Mouse (Mus musculus) cerebellum, adult 2 months (tissue): ENCODE results near the gene Fam243. TPM values are rescaled to one million over a fixed set of nuclear protein-coding genes. Genes with fewer than 3 reads are reported as not detected.

ENCODE experiments used
- DNase-seq, 2 experiments: peaks; one replicate each; pipeline ENCODE4 v3.0.0; 2021
- H3K27ac ChIP-seq: fragments of 200-500 bp; 2 replicates; pipeline ENCODE4 v1.5.1; 2012; ENCODE audit warnings: low read length, control low read depth, inconsistent platforms; ENCODE audit not compliant: insufficient read depth
- H3K27me3 ChIP-seq: fragments of 200-500 bp; 2 replicates; pipeline ENCODE4 v1.6.1; 2012; ENCODE audit warnings: inconsistent platforms, mild to moderate bottlenecking, low read length, moderate library complexity; ENCODE audit not compliant: control insufficient read depth, insufficient read depth
- H3K4me1 ChIP-seq: fragments of 200-500 bp; 2 replicates; pipeline ENCODE4 v1.6.1; 2011; ENCODE audit warnings: low read length; ENCODE audit not compliant: control insufficient read depth, insufficient read depth
- H3K4me3 ChIP-seq: fragments of 200-500 bp; replicated peaks from 2 replicates; pipeline ENCODE3; 2011; ENCODE audit warnings: mild to moderate bottlenecking, low read depth, low read length, control low read depth; ENCODE audit not compliant: insufficient read depth
- CTCF ChIP-seq: fragments of 200-500 bp; IDR thresholded peaks from 2 replicates; pipeline ENCODE4 v1.5.1; 2011; ENCODE audit warnings: low read depth, mild to moderate bottlenecking, control low read depth, low read length, moderate library complexity, borderline replicate concordance; ENCODE audit not compliant: insufficient read depth
- POLR2A ChIP-seq: fragments of 200-500 bp; IDR thresholded peaks from 2 replicates; pipeline ENCODE4 v1.6.1; 2011; ENCODE audit warnings: low read length, control low read depth, borderline replicate concordance; ENCODE audit not compliant: insufficient read depth
- WGBS: fragments of 180-500 bp; shearing (Covaris S2); methylation state at CpG from one replicate; pipeline ENCODE4 v1.1.7; 2018; 5-methylcytosine and 5-hydroxymethylcytosine counted together
- polyA plus RNA-seq: library from polyadenylated mRNA; depleted of rRNA; stranded (reverse); fragments of >200 nt; gene quantifications from 2 replicates; pipeline ENCODE4 v1.2.3, GENCODE M21; 2012; rRNA removed

Gene Fam243
- polyA plus RNA-seq, 1 experiment: not detected

DNA sequence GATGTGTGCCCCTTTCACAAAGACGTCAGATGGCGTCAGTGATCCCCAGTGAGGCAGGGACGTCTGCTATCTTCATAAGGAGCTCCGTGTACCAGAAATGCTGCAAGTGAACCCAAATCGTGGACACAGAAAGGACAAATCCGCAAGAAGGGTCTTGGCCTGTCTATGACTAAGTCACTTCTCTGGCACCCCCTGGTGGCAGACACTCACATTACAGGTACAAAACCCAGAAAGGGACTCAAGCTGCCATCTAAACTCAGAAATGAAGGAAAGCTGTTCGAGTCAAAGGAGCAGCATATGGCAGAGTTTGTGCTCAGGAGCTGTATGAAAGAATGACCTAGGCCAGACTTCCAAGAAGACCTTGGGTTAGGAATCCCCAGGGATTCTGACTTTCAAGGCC, 34.6 kb downstream of the Fam243 start:
- 6% methylated on average over 7 of the region's 7 CpGs for WGBS
- TF ChIP-seq CTCF: peak; percentile 88
- no peak for TF ChIP-seq POLR2A
- H3K27ac ChIP-seq: no peak overlapping the region
- no peak overlapping the region for H3K4me3 ChIP-seq
- H3K4me1 ChIP-seq: no peaks in the 10 kb centered on the region
- H3K27me3 ChIP-seq: no peaks in the 10 kb centered on the region
- DNase-seq: peak; percentile 71 to 88

DNA sequence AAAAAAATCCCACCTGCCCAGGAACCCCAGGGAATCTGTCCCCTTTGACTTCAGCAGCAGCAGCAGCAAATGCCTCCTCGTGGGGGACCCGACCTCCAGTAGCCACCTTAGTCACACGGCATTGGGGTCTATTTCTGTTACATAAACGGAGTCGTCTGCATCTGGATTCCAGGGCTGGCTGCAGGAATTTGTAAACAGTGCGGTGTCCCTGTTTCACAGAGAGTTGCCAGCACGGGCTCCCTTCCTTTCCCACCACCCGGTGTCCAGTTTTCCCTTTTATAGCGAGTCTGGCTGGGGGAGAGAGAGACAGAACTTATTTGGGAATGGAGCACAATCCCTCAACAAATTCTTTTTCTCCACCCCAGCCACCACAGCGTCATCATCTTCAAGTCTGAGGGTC, 36.2 kb downstream of the Fam243 start:
- WGBS: 61% methylated on average over 10 of the region's 10 CpGs
- no peak overlapping the region for H3K27ac ChIP-seq
- no peak for TF ChIP-seq POLR2A
- no peak for TF ChIP-seq CTCF

DNA sequence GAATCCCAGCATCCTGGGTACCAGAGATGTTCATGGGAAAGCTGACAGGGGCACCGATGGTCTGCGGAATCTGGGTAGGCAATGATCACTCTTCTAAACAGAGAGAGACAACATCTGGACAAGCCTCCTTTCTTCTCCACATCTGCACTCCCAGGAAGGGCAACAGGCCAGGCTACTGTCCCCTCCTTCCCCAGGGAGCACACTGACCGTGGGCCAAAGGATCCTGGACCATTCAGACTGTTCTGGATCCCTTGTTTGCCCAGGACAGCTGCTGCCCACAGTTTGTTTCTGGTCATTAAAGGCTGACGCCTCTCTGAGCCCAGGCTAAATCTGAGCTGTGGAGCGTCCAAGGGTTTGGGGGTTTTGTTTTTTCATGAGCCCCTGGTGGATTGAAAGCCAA, 38.6 kb downstream of the Fam243 start:
- TF ChIP-seq CTCF (no peak), POLR2A (no peak)
- H3K27me3 ChIP-seq: no peaks in the 10 kb centered on the region
- H3K27ac ChIP-seq: no peak overlapping the region
- H3K4me1 ChIP-seq: no peaks in the 10 kb centered on the region
- DNase-seq: no peak
- no peak overlapping the region for H3K4me3 ChIP-seq
- 76% methylated on average over 5 of the region's 5 CpGs for WGBS

More for the DNA sequence above, 36.2 kb downstream of the Fam243 start:
- H3K27me3 ChIP-seq: no peaks in the 10 kb centered on the region
- H3K4me3 ChIP-seq: no peak overlapping the region
- no peaks in the 10 kb centered on the region for H3K4me1 ChIP-seq
- DNase-seq: no peak

DNA sequence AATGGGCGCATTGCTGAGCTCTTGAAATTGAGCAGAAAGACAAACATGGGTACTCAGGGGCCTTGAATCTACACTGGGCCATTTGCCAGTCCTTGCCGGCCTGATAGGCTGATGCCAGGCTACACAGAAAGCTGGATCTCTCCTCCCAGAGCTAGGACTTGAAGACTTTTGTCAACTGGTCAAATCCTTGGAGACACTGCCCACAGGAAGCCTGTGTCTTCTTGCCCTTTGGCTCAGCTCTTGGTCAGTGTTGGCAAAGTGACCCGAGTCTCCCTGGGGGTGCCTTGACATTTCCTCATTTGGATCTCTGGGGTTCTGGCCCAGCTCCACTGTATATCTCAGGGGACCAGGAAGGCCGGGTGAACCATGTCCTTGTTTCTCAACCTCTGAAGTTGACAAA, 45.7 kb downstream of the Fam243 start:
- TF ChIP-seq CTCF (no peak), POLR2A (no peak)
- Histone ChIP-seq H3K4me1 (peaks cover 7% of the 10 kb centered on the region), H3K27ac (no peak overlapping the region), H3K4me3 (no peak overlapping the region), H3K27me3 (no peaks in the 10 kb centered on the region)
- DNase-seq: peak; percentile 14 to 25
- WGBS: 40% methylated on average over 4 of the region's 4 CpGs

DNA sequence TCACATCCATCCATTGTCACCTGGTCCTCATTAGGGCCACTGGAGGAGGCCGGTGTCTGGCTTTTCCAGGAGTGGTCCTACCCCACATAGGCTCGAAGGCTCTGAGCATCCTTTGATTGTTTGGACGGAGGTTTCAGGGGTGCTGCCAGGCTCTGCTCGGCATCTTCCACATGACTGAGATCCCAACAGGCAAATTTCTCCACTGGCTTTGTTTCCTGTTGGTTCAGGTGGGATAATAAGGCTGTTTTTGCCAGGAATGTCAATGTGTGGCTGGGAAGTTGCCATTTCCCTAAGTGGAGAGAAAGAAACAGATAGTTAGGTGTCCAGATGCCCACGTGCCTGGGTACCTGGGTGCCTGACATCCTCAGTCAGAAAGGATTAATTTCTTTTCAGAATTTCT, 46.7 kb downstream of the Fam243 start:
- DNase-seq: no peak
- TF ChIP-seq CTCF (no peak), POLR2A (no peak)
- Histone ChIP-seq H3K4me3 (no peak overlapping the region), H3K27ac (no peak overlapping the region), H3K4me1 (peaks cover 7% of the 10 kb centered on the region), H3K27me3 (no peaks in the 10 kb centered on the region)
- 26% methylated on average over 5 of the region's 5 CpGs for WGBS

Other genes with a start within 250 kb of the Fam243 start
- gene Kcne2, start 29.1 kb downstream of the Fam243 start, polyA plus RNA-seq: 3.7 and 10.0 TPM in 2 replicates
- gene Smim11, start 20.2 kb downstream of the Fam243 start, polyA plus RNA-seq: 32.2 and 35.8 TPM in 2 replicates
- 0.08 TPM in 1 of 2 replicates, not detected in the other for gene Kcne1, start 38.0 kb upstream of the Fam243 start, polyA plus RNA-seq
- gene Rcan1, start 149.4 kb upstream of the Fam243 start, polyA plus RNA-seq: 32.1 and 35.8 TPM in 2 replicates
- 7.9 and 14.7 TPM in 2 replicates for gene Clic6, start 164.3 kb upstream of the Fam243 start, polyA plus RNA-seq